Mouse (Mus musculus): Measurements from ENCODE around the gene Atg3. TPM values are rescaled to one million over a fixed set of nuclear protein-coding genes. Genes with fewer than 3 reads are reported as not detected.

Gene Atg3
- total and polyA plus RNA-seq, 3 experiments = 25.8 to 39.8 TPM; not detected in 1

DNA sequence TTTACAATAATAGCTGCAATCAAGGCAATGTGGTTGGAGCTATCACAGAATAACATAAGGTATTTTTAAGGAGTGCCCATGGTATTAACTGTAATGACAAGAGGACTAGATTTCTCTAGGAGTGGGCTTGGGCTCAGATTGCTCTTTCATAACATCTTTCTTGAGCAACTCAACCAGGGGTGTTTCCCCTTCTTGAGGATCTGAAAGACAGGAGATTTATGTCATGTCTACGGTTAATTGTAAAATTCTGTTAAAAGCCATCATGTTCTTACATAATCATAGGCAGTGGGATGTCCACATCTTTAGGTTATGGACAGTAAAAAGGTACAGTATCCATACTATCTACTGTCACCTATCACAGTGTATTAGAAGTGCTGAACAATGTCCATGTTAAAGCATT lies 72.7 kb downstream of the Atg3 start:
- no peaks in the 10 kb centered on the region for H3K36me3 ChIP-seq (ENCODE audit: control insufficient read depth in 1 of 2, insufficient read depth in 2 of 2, low read length in 2 of 2)
- no peaks in the 10 kb centered on the region for H3K27me3 ChIP-seq (ENCODE audit: control insufficient read depth in 1 of 2, insufficient read depth in 2 of 2, low read length in 2 of 2)
- H3K9ac ChIP-seq (ENCODE audit: control insufficient read depth, low read depth, low read length, poor library complexity, severe bottlenecking) = no peak overlapping the region
- no peaks in the 10 kb centered on the region for H3K79me2 ChIP-seq (ENCODE audit: control insufficient read depth, insufficient read depth, low read length, poor library complexity)
- no peak overlapping the region for H3K4me3 ChIP-seq (ENCODE audit: control insufficient read depth in 1 of 2, insufficient read depth in 1 of 2, low read depth in 2 of 2, low read length in 2 of 2)
- H3K9me3 ChIP-seq (replicated peaks; ENCODE audit: insufficient read depth, low read length) = no peaks in the 10 kb centered on the region
- no peak for DNase-seq (ENCODE audit: low read depth, low spot score)
- TF ChIP-seq BHLHE40 (IDR thresholded peaks at IDR 0.05; ENCODE audit: borderline replicate concordance, low read depth, low read length) = no peak
- no peak for TF ChIP-seq ZKSCAN1 (IDR thresholded peaks at IDR 0.05; ENCODE audit: low read depth, low read length)
- no peak for TF ChIP-seq ZMIZ1 (IDR thresholded peaks at IDR 0.05; ENCODE audit: low read depth, low read length)
- TF ChIP-seq ELF1 (IDR thresholded peaks at IDR 0.05; ENCODE audit: low read depth, low read length) = no peak
- TF ChIP-seq POLR2AphosphoS5 (IDR thresholded peaks at IDR 0.05; ENCODE audit: borderline replicate concordance, low read depth, low read length) = no peak
- no peak for TF ChIP-seq CHD2 (IDR thresholded peaks at IDR 0.05; ENCODE audit: low read length)
- TF ChIP-seq NRF1 (IDR thresholded peaks at IDR 0.05; ENCODE audit: insufficient read depth, low read depth, low read length, poor library complexity, severe bottlenecking) = no peak
- no peak for TF ChIP-seq SIN3A (IDR thresholded peaks at IDR 0.05; ENCODE audit: low read length)
- no peak for TF ChIP-seq MAFK (IDR thresholded peaks at IDR 0.05; ENCODE audit: borderline replicate concordance, low read depth, low read length)
- H3K4me1 ChIP-seq (ENCODE audit: control insufficient read depth in 1 of 2, insufficient read depth in 2 of 2, low read length in 2 of 2) = no peaks in the 10 kb centered on the region
- H3K27ac ChIP-seq (ENCODE audit: control insufficient read depth, low read depth, low read length) = no peak overlapping the region

DNA sequence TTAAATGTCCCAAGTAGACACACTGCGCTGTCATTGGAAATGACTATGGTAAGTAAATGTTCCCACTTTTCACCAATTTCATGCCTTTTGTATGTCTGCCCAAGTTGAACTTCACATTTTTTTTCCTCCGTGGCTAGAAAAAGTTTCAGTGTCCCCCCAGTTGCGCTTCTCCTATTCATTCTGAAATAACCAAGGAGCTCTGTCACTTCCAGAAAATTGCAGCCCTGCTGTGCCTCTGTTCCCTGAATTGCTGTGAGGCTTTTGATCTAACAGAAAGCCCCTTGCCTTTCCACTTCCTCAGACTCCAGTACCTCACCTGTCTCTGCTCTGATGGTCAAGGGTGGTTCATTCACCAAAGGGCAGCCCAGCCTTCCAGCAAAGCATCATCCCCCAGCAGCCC lies 74.4 kb downstream of the Atg3 start:
- Histone ChIP-seq H3K27ac (ENCODE audit: control insufficient read depth, low read depth, low read length) (no peak overlapping the region), H3K79me2 (ENCODE audit: control insufficient read depth, insufficient read depth, low read length, poor library complexity) (no peaks in the 10 kb centered on the region), H3K9ac (ENCODE audit: control insufficient read depth, low read depth, low read length, poor library complexity, severe bottlenecking) (no peak overlapping the region), H3K9me3 (replicated peaks; ENCODE audit: insufficient read depth, low read length) (no peaks in the 10 kb centered on the region), H3K36me3 (ENCODE audit: control insufficient read depth in 1 of 2, insufficient read depth in 2 of 2, low read length in 2 of 2) (no peaks in the 10 kb centered on the region), H3K4me1 (ENCODE audit: control insufficient read depth in 1 of 2, insufficient read depth in 2 of 2, low read length in 2 of 2) (no peaks in the 10 kb centered on the region), H3K4me3 (ENCODE audit: control insufficient read depth in 1 of 2, insufficient read depth in 1 of 2, low read depth in 2 of 2, low read length in 2 of 2) (no peak overlapping the region), H3K27me3 (ENCODE audit: control insufficient read depth in 1 of 2, insufficient read depth in 2 of 2, low read length in 2 of 2) (no peaks in the 10 kb centered on the region)
- DNase-seq (ENCODE audit: low read depth, low spot score) = no peak
- TF ChIP-seq POLR2AphosphoS5 (IDR thresholded peaks at IDR 0.05; ENCODE audit: borderline replicate concordance, low read depth, low read length) (no peak), RCOR1 (IDR thresholded peaks at IDR 0.05; ENCODE audit: low read depth, low read length) (no peak), MEF2A (IDR thresholded peaks at IDR 0.05; ENCODE audit: extremely low read depth, insufficient replicate concordance, low read depth, low read length, poor library complexity, severe bottlenecking) (no peak), MYB (IDR thresholded peaks at IDR 0.05; ENCODE audit: low read depth, low read length) (no peak), TBP (IDR thresholded peaks at IDR 0.05; ENCODE audit: low read depth, low read length) (no peak), MAZ (IDR thresholded peaks at IDR 0.05; ENCODE audit: low read depth, low read length) (no peak), BHLHE40 (IDR thresholded peaks at IDR 0.05; ENCODE audit: borderline replicate concordance, low read depth, low read length) (no peak), MXI1 (IDR thresholded peaks at IDR 0.05; ENCODE audit: low read depth, low read length) (no peak), TAL1 (IDR thresholded peaks at IDR 0.05; ENCODE audit: low read length) (no peak), NELFE (IDR thresholded peaks at IDR 0.05; ENCODE audit: low read depth, low read length) (no peak), MAFK (IDR thresholded peaks at IDR 0.05; ENCODE audit: borderline replicate concordance, low read depth, low read length) (no peak), ZMIZ1 (IDR thresholded peaks at IDR 0.05; ENCODE audit: low read depth, low read length) (no peak), ZKSCAN1 (IDR thresholded peaks at IDR 0.05; ENCODE audit: low read depth, low read length) (no peak), EP300 (IDR thresholded peaks at IDR 0.05; ENCODE audit: low read depth in 1 of 2, low read length in 2 of 2) (no peak), JUND (IDR thresholded peaks at IDR 0.05; ENCODE audit: low read depth, low read length) (no peak), CHD1 (IDR thresholded peaks at IDR 0.05; ENCODE audit: low read depth, low read length) (no peak), CTCF (IDR thresholded peaks at IDR 0.05 in 2 of 3, conservative IDR thresholded peaks at IDR 0.05 in 1 of 3; ENCODE audit: control insufficient read depth in 1 of 3, insufficient read depth in 1 of 3, low read depth in 2 of 3, low read length in 3 of 3, poor library complexity in 1 of 3, severe bottlenecking in 1 of 3) (no peak), HCFC1 (IDR thresholded peaks at IDR 0.05; ENCODE audit: low read depth, low read length) (no peak), ETS1 (IDR thresholded peaks at IDR 0.05; ENCODE audit: low read depth, low read length) (no peak)
